Mouse (Mus musculus) stomach, postnatal 0 days (tissue): ENCODE measurements around the gene Myrip. TPM values are rescaled to one million over a fixed set of nuclear protein-coding genes. Genes with fewer than 3 reads are reported as not detected.
A peak's percentile ranks its signal among the peaks of the same experiment; 100 is the strongest.

Experiments used
- ATAC-seq: fragments of 200-750 bp; cut with Nextera tagmentation; 2 replicates; pipeline ENCODE4 v1.8.0; 2017; ENCODE audit not compliant: low FRiP score, low TSS enrichment
- DNase-seq: peaks from one replicate; pipeline ENCODE4 v3.0.0-alpha.2; 2016; ENCODE audit warnings: low spot score
- H3K27ac ChIP-seq: fragments of 300-500 bp; sonication (generic); replicated peaks from 2 replicates; pipeline ENCODE4 v1.5.1; 2014; ENCODE audit warnings: mild to moderate bottlenecking, control low read depth
- H3K27me3 ChIP-seq: fragments of 300-500 bp; sonication (generic); 2 replicates; pipeline ENCODE4 v1.6.1; 2014; ENCODE audit warnings: low read length; ENCODE audit not compliant: control insufficient read depth, insufficient read depth
- H3K36me3 ChIP-seq: fragments of 300-500 bp; sonication (generic); 2 replicates; pipeline ENCODE4 v1.6.1; 2014; ENCODE audit warnings: low read length, mixed read lengths; ENCODE audit not compliant: control insufficient read depth, insufficient read depth
- H3K4me1 ChIP-seq: fragments of 300-500 bp; sonication (generic); replicated peaks from 2 replicates; pipeline ENCODE4 v1.6.1; 2014; ENCODE audit warnings: antibody characterized with exemption; ENCODE audit not compliant: control insufficient read depth, insufficient read depth
- H3K4me2 ChIP-seq: fragments of 300-500 bp; sonication (generic); replicated peaks from 2 replicates; pipeline ENCODE4 v1.6.1; 2014; ENCODE audit warnings: low read depth, mild to moderate bottlenecking, control low read depth, moderate library complexity
- H3K4me3 ChIP-seq: fragments of 300-500 bp; sonication (generic); 2 replicates; pipeline ENCODE4 v1.5.1; 2014; ENCODE audit warnings: low read depth, low read length, control low read depth
- H3K9ac ChIP-seq: fragments of 300-500 bp; sonication (generic); 2 replicates; pipeline ENCODE4 v1.6.1; 2014; ENCODE audit warnings: mild to moderate bottlenecking, low read length, control low read depth, mixed read lengths
- H3K9me3 ChIP-seq: fragments of 300-500 bp; sonication (generic); 2 replicates; pipeline ENCODE4 v1.6.1; 2016; ENCODE audit warnings: low read length; ENCODE audit not compliant: control insufficient read depth
- CTCF ChIP-seq: IDR thresholded peaks from 2 replicates; pipeline ENCODE4 v1.5.1; 2016; ENCODE audit warnings: antibody characterized with exemption, low read depth, mild to moderate bottlenecking, moderate library complexity
- EP300 ChIP-seq: optimal IDR thresholded peaks from 2 replicates; pipeline ENCODE3; 2016; ENCODE audit warnings: antibody characterized with exemption
- whole genome bisulfite sequencing: fragments of 180-500 bp; shearing (Covaris S2); extraction: QIAGEN DNeasy Blood & Tissue Kit; methylation state at CpG from one replicate; pipeline ENCODE4 v1.1.7; 2014; 5-methylcytosine and 5-hydroxymethylcytosine counted together
- polyA plus RNA-seq: library from polyadenylated mRNA; unstranded; fragments of >200 nt; fragmentation: Nextera tagmentation; extraction: Ambion mirVana; gene quantifications from 2 replicates; pipeline ENCODE4 v1.2.1, GENCODE M21; 2015

The Myrip gene
- polyA plus RNA-seq, 1 experiment from 2014 or later, result 0.38 TPM

GRCm38 (mm10) chr9:120358060-120358459 lies 56.7 kb downstream of the Myrip start:
- Histone ChIP-seq H3K4me1 (no peaks in the 10 kb centered on the region), H3K9ac (no peak overlapping the region), H3K4me2 (no peak overlapping the region), H3K4me3 (no peak overlapping the region), H3K27ac (no peak overlapping the region), H3K9me3 (no peaks in the 10 kb centered on the region), H3K27me3 (no peaks in the 10 kb centered on the region), H3K36me3 (no peaks in the 10 kb centered on the region)
- TF ChIP-seq EP300, result no peak
- TF ChIP-seq CTCF, result no peak
- WGBS, result 79% methylated on average over 6 of the region's 6 CpGs
- ATAC-seq, result no peak
- no peak for DNase-seq

DNA sequence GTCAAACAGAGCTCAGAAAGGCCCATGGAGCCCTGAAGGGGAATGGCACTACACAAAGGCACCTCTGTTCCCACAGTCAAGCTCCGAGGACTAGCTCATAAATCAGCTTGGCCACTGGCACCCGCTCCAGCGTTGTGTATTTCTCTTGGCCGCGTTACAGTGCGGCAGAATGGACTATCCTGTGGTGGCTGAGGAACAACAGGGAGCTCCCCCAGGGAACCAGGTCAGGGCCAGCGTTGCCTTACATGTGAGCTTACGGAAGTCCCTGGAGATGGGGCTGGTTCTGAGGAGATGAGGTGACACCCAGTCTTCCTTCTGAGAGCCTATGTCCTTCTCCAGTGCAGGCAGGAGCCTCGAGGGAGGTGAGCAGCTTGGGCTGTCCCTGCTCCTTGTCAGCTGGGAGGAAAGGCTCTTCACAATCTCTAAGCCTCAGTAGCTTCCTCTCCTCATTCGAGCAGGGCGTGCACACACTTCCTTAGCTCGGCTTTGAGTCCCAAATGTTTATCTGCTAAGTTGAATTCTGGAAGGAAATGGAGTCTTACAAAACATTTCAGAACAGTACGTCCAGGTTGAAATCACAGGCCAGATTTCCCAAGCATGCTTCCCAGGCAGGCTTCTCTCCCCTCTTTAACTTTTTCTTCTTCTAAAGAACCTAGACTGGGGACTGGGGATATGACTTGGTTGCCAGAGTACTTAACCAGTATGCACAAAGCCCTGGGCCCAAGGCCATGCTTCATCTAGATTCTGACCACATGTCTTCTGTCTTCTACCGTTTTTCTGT lies 59.3 kb downstream of the Myrip start:
- ATAC-seq, result peak; percentile 70
- TF ChIP-seq EP300, result no peak
- no peak for TF ChIP-seq CTCF

GRCm38 (mm10) chr9:120361656-120362055 lies 60.3 kb downstream of the Myrip start:
- H3K4me1 ChIP-seq, result no peaks in the 10 kb centered on the region
- no peak overlapping the region for H3K4me2 ChIP-seq
- WGBS, result 72% methylated on average over 6 of the region's 6 CpGs
- H3K36me3 ChIP-seq, result no peaks in the 10 kb centered on the region
- H3K27ac ChIP-seq, result no peak overlapping the region
- no peak overlapping the region for H3K9ac ChIP-seq
- no peaks in the 10 kb centered on the region for H3K27me3 ChIP-seq
- H3K4me3 ChIP-seq, result no peak overlapping the region
- H3K9me3 ChIP-seq, result no peaks in the 10 kb centered on the region
- TF ChIP-seq CTCF (no peak), EP300 (no peak)
- ATAC-seq (no peak), DNase-seq (no peak)

More for the DNA sequence above, 59.3 kb downstream of the Myrip start:
- no peak overlapping the region for H3K9ac ChIP-seq
- no peaks in the 10 kb centered on the region for H3K9me3 ChIP-seq
- H3K4me3 ChIP-seq, result no peak overlapping the region
- H3K4me2 ChIP-seq, result no peak overlapping the region
- DNase-seq, result peak; percentile 45
- H3K4me1 ChIP-seq, result no peaks in the 10 kb centered on the region
- no peaks in the 10 kb centered on the region for H3K27me3 ChIP-seq
- no peaks in the 10 kb centered on the region for H3K36me3 ChIP-seq
- peak overlapping the region; percentile 64; the same call in 1 of the 2 replicates for H3K27ac ChIP-seq
- WGBS, result 34% methylated on average over 14 of the region's 14 CpGs

- Histone ChIP-seq H3K4me1 (no peaks in the 10 kb centered on the region), H3K36me3 (no peaks in the 10 kb centered on the region), H3K4me3 (no peak overlapping the region), H3K4me2 (no peak overlapping the region), H3K9me3 (no peaks in the 10 kb centered on the region), H3K27me3 (no peaks in the 10 kb centered on the region), H3K9ac (no peak overlapping the region), H3K27ac (no peak overlapping the region)
- WGBS, result 46% methylated on average over 3 of the region's 3 CpGs
- no peak for TF ChIP-seq CTCF
- no peak for TF ChIP-seq EP300
- DNase-seq (no peak), ATAC-seq (peak; percentile 41; the same call in 1 of the 2 replicates)
Measured at GRCm38 (mm10) chr9:120362684-120363083, 61.4 kb downstream of the Myrip start.

DNA sequence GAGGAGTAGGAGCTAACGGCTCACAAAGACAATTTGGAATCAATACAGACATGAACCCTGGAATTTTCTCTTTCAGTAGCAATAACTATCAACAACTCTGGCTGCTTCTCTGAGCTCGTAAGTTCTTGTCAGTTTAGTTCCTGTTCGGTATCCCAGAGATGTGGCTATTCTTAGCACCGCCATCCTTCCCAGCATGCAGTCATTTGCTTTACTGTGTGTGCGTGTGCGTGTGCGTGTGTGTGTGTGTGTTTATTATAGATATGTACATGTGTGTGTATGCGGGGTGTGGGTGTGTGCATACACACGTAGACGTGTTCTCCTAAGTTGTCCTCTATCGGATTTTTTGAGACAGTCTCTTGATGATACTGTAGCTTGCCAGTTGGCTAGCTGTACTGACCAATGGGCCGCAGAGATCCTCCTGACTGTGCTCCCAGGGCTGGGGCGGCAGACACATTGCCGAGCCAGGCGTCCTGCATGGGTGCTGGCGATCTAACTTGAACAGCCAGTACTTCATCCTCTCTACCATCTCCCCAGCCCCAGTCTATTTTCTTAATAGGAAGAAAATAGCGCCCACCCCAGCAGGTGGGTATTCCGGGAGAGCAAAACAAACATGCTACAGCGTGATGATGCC lies 63.5 kb downstream of the Myrip start:
- no peak for DNase-seq
- no peaks in the 10 kb centered on the region for H3K9me3 ChIP-seq
- 74% methylated on average over 19 of the region's 19 CpGs for WGBS

DNA sequence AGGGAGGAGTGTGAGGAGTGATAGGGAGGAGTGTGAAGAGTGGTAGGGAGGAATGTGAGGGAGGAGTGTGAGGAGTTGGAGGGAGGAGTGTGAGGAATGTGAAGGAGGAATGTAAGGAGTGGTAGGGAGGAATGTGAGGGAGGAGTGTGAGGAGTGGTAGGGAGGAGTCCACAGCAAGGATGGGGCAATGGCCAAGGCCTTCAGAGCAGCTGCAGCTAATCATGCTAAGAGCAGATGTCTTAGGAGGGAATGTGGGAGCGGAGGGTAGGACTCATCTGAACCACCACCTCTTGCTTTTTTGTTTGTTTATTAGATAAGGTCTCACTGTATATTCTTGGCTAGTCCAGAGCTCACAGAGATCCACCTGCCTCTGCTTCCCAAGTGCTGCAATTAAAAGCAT lies 66.2 kb downstream of the Myrip start:
- H3K27ac ChIP-seq, result no peak overlapping the region
- no peak for ATAC-seq
- H3K9me3 ChIP-seq, result no peaks in the 10 kb centered on the region
- H3K27me3 ChIP-seq, result no peaks in the 10 kb centered on the region
- H3K4me1 ChIP-seq, result no peaks in the 10 kb centered on the region
- no peaks in the 10 kb centered on the region for H3K36me3 ChIP-seq
- DNase-seq, result no peak
- no peak overlapping the region for H3K4me3 ChIP-seq
- 100% methylated on average over 1 of the region's 1 CpGs for WGBS
- TF ChIP-seq CTCF (no peak), EP300 (no peak)
- H3K4me2 ChIP-seq, result no peak overlapping the region
- no peak overlapping the region for H3K9ac ChIP-seq

More for the DNA sequence above, 63.5 kb downstream of the Myrip start:
- Histone ChIP-seq H3K27me3 (no peaks in the 10 kb centered on the region), H3K36me3 (no peaks in the 10 kb centered on the region), H3K4me3 (no peak overlapping the region), H3K27ac (no peak overlapping the region), H3K4me2 (no peak overlapping the region), H3K4me1 (no peaks in the 10 kb centered on the region), H3K9ac (no peak overlapping the region)
- TF ChIP-seq CTCF, result no peak
- no peak for TF ChIP-seq EP300
- ATAC-seq, result no peak
